Mouse (Mus musculus) kidney, postnatal 36 days (tissue): ENCODE measurements at regions not wholly inside any gene's neighbourhood (a gene's known extent, or its start where the extent isn't known, plus 50 kb on each side); places are given as distances from the start of the nearest gene placed in this dataset.
"Not testable (repeated sequence)": the region's sequence is repeated elsewhere in the genome, so short reads cannot be mapped to it uniquely, and the experiment has no call there.

ENCODE experiments used
- DNase-seq, 2 experiments: peaks; one replicate each; pipeline ENCODE4 v3.0.0; 2021 to 2022; ENCODE audit warnings: mixed read lengths in 2 of 2

GRCm38 (mm10) chr6:31011407-31012020 lies 52.6 kb upstream of the Klf14 start:
- peak; percentile 79 to 84 for DNase-seq

GRCm38 (mm10) chr6:31016566-31016965 lies 57.7 kb upstream of the Klf14 start:
- DNase-seq: no peak

- no peak for DNase-seq
These were observed 62.9 kb upstream of the Klf14 start for GRCm38 (mm10) chr6:31021776-31022175.

DNA sequence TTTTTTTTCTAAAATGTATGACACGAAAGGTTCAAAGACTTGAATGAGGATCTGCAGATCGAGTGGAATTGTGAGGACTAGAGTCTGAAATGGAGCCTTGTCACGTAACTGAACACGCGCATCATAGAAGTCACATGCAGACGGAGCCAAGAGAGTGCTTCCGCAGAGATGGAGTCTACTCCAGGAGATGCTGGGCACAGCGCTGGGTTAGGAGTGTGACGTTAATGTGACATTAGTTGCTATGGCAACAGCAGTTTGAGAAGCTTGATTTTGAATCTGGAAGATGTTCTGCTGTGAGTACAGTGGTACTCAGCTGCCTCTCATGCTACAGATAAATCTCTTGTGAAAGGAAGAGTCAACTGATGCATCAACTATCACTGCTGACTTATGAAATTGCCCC lies 70.9 kb upstream of the Klf14 start:
- no peak for DNase-seq

- DNase-seq: no peak
These were observed 72.1 kb upstream of the Klf14 start for GRCm38 (mm10) chr6:31031022-31031421.

DNA sequence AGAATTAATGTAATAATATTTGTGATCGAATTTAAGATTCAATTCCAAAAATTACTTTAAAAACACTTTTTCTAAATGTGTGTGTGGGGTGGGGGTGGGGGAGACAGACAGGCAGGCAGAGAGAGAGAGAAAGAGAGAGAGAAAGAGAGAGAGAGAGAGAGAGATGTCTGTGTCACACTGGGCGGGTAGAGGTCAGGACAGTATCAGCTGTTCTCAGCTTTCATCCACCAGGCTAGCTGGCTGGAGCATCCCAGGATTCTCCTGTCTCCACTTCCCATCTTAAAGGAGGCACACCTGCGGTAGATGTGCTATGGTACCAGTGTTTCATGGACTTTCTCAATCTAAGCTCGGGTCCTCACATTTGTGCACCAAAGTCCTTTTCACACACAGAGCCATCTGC lies 73.3 kb upstream of the Klf14 start:
- DNase-seq: no peak

- DNase-seq: peak; percentile 44 to 66
These were observed 74.2 kb upstream of the Klf14 start for GRCm38 (mm10) chr6:31032980-31033608.

GRCm38 (mm10) chr6:31034796-31035195 lies 75.9 kb upstream of the Klf14 start:
- no peak for DNase-seq

DNA sequence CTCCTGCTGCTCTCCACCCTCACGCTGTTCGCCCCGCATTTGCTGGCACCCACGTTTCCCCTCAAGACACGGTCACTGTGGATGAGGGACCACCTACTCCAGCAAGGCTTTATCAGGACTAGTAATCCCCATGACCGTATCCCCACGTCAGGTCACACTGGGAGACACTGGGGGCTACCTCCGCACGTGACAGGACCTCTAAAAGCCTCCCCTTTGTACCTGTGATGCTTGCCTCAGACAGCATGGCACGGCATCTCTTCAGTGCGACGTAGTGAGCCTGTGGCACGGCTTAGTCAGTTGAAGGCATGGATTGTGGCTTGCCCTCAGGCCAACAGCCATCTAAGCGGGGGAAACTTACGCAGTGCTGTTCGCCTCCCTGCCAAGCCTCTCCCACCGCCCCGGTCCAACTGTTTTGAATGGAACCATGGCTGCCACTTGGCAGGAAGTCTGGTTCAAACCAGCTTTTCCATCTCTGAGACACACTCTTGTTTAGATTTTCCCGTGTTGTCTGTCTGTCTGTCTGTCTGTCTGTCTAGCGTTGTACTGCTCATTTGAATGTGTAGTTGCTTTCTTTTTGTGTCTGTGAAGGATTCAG lies 79.0 kb upstream of the Klf14 start:
- DNase-seq: no peak

GRCm38 (mm10) chr6:31038445-31038844 lies 79.6 kb upstream of the Klf14 start:
- not testable (repeated sequence) for DNase-seq

DNA sequence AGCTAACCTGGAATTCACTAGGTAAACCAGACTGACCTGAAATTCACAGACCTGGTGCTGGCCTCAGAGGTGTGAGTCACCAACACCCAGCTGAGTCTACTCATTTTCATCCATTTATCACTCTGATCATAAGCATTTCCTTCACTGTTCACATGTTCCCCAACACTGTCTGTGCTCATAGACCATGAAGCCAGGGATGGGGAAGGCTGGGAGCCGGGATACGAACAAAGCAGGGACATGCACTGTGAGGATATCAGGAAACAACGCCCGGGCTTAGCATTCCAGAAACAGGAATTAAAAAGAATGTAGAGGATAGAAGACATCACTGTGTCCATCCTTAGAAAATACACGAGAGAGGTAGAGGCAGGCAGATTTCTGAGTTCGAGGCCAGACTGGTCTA lies 80.6 kb upstream of the Klf14 start:
- no peak for DNase-seq

GRCm38 (mm10) chr6:31040783-31041182 lies 81.9 kb upstream of the Klf14 start:
- no peak for DNase-seq

DNA sequence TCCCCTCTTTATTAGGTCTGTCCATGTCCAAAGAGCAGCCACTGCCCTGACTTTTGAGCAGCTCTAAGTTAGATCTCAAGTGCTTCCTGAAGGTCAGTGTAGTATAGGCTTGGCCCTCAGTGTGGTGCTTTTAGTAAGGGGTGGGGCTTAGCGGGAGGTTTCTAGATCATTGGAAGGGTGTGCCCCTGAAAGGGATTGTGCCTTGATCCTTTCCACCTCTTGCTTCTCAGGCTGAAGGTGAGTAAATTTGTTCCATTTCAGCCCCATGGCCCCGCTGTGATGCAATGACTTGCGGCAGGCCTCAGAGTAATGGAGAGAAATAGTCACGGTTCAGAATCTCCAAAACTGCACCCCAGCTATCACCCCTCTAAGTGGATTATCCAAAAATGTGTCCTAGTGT lies 84.5 kb upstream of the Klf14 start:
- no peak for DNase-seq

DNA sequence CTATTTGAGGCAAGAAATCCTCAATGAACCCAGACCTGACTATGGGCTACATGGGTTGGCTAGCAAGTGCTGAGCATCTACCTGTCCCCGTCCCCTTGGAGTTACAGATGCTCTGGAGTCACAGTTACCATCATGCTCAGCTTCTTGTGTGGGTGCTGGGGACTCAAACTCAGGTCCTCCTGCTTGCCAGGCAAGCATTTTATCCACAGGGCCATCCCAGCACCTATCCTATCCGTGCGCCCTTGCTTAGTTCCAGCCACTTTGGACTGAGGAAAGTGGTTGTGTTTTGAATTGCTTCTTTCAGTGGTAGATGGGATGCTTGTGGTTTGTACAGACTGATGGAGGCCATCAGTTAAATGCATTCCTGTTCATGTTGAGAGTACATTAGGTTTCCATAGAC lies 85.0 kb upstream of the Klf14 start:
- no peak for DNase-seq

GRCm38 (mm10) chr6:31046197-31046596 lies 87.3 kb upstream of the Klf14 start:
- no peak for DNase-seq

- no peak for DNase-seq
These were observed 90.2 kb upstream of the Klf14 start for GRCm38 (mm10) chr6:31048920-31049576.

DNA sequence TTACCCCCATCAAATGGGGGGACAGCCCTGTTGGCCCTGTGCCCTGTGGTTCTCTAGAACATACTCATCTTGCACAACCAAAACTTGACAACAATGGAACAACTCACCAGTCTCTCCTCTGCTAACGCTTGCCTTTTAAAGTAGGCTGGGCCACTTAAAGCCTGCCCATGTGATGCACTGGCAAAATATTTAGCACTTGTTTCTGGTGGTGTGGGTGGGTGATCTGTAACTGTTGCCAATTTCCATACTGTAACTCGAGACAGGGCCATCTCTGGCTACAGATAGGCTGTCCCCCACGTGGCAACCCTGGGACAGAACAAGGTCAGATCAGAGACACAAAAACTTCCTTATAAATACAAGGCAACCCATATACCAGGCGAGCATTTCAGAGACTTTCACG lies 92.0 kb upstream of the Klf14 start:
- DNase-seq: no peak

DNA sequence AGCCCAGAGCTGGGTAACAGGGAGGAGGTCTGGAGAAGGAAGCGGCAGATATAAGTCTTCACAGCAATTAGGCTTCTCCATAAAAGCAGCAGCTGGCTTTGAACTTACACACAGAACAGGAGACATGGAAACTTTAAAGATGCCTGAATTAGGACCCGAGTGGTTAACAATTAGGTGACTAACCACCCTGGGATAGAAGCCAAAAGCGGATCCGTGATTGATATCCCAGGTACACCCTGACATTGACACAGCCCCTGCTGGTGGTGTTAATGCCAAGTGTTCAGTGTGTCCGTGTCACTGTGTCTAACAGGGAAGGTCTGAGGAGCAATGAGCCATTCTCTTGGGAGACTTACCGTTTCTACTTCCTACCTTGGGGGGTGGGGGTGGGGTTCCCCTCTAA lies 92.9 kb upstream of the Klf14 start:
- no peak for DNase-seq

DNA sequence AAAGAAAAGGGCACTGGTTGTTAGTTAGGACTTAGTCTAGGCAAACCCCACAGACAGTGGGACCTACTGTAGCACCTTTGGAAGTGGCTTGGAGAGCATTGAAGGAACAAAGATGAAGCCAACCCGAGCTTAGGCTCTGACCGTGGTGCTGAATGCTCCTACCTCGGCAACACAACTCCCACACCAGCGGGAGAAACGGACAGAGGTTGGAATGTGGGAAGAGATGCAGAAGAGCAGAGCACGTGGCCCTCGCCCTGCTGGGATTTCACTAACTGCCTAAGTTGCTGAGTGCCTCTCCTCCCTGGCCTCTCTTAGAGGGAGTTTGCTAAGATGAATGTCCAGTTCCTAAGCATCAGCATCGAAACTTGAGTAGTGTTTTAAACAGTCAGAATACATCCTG lies 94.1 kb upstream of the Klf14 start:
- DNase-seq: peak in 1 of 2 experiments; percentile 36

DNA sequence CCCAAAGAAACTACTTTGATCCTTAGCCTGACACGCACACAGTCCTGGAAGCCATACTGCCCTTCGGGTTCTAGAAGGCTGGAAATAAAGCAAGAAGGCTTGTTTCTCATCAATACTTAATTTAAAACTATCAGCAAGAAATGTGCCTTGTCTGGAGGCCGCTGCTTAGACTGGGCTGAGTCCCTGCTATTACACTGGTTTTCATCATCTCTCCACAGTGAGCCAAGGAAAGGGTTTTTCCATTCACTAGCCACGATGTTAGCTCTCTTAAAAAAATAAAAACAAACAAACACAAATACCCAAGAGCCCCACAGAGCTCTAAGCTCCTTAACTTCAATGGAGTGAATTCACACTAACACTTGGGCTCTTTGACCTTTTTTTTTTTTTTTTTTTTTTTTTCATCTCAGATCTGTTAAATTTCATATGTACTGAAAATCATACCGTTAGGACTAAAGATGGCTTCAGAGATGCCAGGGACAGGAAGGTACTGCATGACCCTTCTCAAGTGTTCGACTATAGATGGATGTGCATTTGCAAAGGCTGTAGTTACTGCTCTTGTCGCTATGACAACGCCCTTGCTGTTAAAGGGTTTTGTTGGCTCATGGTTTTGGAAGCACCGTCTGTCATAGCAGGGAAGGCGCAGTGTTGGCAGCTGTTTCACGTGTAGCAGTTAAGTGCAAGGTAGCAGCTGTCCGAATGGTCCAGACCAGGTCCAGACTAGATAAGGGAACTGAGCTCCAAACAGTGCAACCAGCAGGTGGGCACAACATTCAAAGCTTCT lies 98.1 kb upstream of the Klf14 start:
- DNase-seq: no peak

DNA sequence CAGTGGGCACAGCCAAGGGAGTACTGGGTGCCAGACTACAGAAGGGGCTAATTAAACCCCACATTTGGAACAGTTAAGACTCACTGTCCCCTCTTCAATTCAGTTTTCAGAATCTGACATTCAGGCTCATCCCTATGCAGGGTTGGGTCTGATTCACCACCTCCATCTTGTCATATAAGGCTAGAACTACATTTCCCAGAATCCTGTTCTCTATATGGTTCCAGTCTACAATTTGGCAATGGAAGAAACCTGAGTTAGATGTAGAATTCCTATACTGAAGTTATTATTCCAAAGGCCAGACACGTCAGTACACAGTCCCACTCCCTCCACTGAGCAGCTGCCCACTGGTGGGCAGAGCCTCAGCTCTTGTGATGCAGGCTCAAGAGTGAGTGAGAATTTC lies 99.4 kb upstream of the Klf14 start:
- DNase-seq: no peak

GRCm38 (mm10) chr6:31058961-31059360 lies 100.1 kb upstream of the Klf14 start:
- DNase-seq: no peak

GRCm38 (mm10) chr6:31061813-31062212 lies 102.9 kb upstream of the Klf14 start:
- no peak for DNase-seq
